Mouse (Mus musculus) frontal cortex, postnatal 36 days (tissue): ENCODE results near the gene Wdr82.

ENCODE experiments used
- DNase-seq, 2 experiments: peaks; one replicate each; pipeline ENCODE4 v3.0.0; 2022; ENCODE audit warnings: low spot score in 2 of 2

Wdr82 gene

GRCm38 (mm10) chr9:106170556-106171345, at the start of gene Wdr82:
Gene Wdr82 (plus strand): TSS chr9:106170928.
- DNase-seq = peak; percentile 85 to 89

- peak; percentile 33 to 57 for DNase-seq
Observed at GRCm38 (mm10) chr9:106123599-106123998, 47.1 kb upstream of the Wdr82 start.

GRCm38 (mm10) chr9:106126786-106127251, 43.9 kb upstream of the Wdr82 start:
- DNase-seq = peak in 1 of 2 experiments; percentile 26

GRCm38 (mm10) chr9:106129072-106129471, 41.7 kb upstream of the Wdr82 start:
- no peak for DNase-seq

GRCm38 (mm10) chr9:106130250-106130649, 40.5 kb upstream of the Wdr82 start:
- DNase-seq = no peak

- DNase-seq = no peak
Observed at GRCm38 (mm10) chr9:106137671-106138216, 33.0 kb upstream of the Wdr82 start.

GRCm38 (mm10) chr9:106139763-106140162, 31.0 kb upstream of the Wdr82 start:
- DNase-seq = no peak

GRCm38 (mm10) chr9:106141955-106142354, 28.8 kb upstream of the Wdr82 start:
- DNase-seq = no peak

- DNase-seq = no peak
Observed at GRCm38 (mm10) chr9:106144176-106144575, 26.6 kb upstream of the Wdr82 start.

GRCm38 (mm10) chr9:106145582-106145981, 25.1 kb upstream of the Wdr82 start:
- DNase-seq = no peak

GRCm38 (mm10) chr9:106147281-106147680, 23.4 kb upstream of the Wdr82 start:
- no peak for DNase-seq

GRCm38 (mm10) chr9:106147851-106148431, 22.8 kb upstream of the Wdr82 start:
- DNase-seq = no peak

GRCm38 (mm10) chr9:106148541-106149398, 22.0 kb upstream of the Wdr82 start:
- no peak for DNase-seq

GRCm38 (mm10) chr9:106149399-106149754, 21.4 kb upstream of the Wdr82 start:
- no peak for DNase-seq

- no peak for DNase-seq
Observed at GRCm38 (mm10) chr9:106154106-106154505, 16.6 kb upstream of the Wdr82 start.

GRCm38 (mm10) chr9:106156419-106156818, 14.3 kb upstream of the Wdr82 start:
- DNase-seq = peak in 1 of 2 experiments; percentile 44

- no peak for DNase-seq
Observed at GRCm38 (mm10) chr9:106156921-106157622, 13.7 kb upstream of the Wdr82 start.

- DNase-seq = no peak
Observed at GRCm38 (mm10) chr9:106157623-106157925, 13.2 kb upstream of the Wdr82 start.

GRCm38 (mm10) chr9:106158037-106158491, 12.7 kb upstream of the Wdr82 start, which contains the start of gene Glyctk:
Gene Glyctk (minus strand): TSS chr9:106158138.
- DNase-seq = no peak

GRCm38 (mm10) chr9:106159237-106159636, 11.5 kb upstream of the Wdr82 start:
- no peak for DNase-seq

GRCm38 (mm10) chr9:106159784-106160301, 10.9 kb upstream of the Wdr82 start:
- peak; percentile 93 to 96 for DNase-seq
